ENCODE assay signal across 20 mouse cellular contexts in genomic region chr10:16524101-16524500, GRCm38 (mm10).
DNase-seq lines count a peak whose midpoint lies in the region; ATAC-seq and TF ChIP-seq lines count a peak whose summit lies in the region.
"Had no signal": no experiment of that assay in that cellular context is flagged by ENCODE, and none has a peak within 500 bp of the region (broad histone marks: within the 10 kb centered on the region; RNA-seq: fewer than 3 reads in every experiment).

No protein-coding gene starts in this region.

- H3ac ChIP-seq in myocyte (ENCODE audit: control insufficient read depth, insufficient read length): no peak overlapping the region

- ATAC-seq in frontal cortex, adult (ENCODE audit: low TSS enrichment): peak; percentile 100
- ATAC-seq: forebrain, embryonic 16.5 days; intestine, embryonic 15.5 days had no signal

- TF ChIP-seq POLR2A in myocyte (IDR thresholded peaks at IDR 0.05; ENCODE audit: insufficient read length, low read depth): no peak

- no peaks in the 10 kb centered on the region for H3K36me3 ChIP-seq in myocyte (ENCODE audit: control insufficient read depth, insufficient read depth)
- H3K36me3 ChIP-seq: embryonic facial prominence, embryonic 13.5 days; forebrain, embryonic 12.5 days; hindbrain, embryonic 10.5 days; intestine, embryonic 15.5 days had no signal

- H3K79me2 ChIP-seq in myocyte (ENCODE audit: control insufficient read depth, insufficient read depth): no peaks in the 10 kb centered on the region

- H3K4me3 ChIP-seq in myocyte: no peak overlapping the region
- H3K4me3 ChIP-seq: embryonic facial prominence, embryonic 13.5 days; forebrain, embryonic 12.5 days; heart, adult 2 months; hindbrain, embryonic 10.5 days; intestine, embryonic 15.5 days had no signal

- H3K27me3 ChIP-seq in myocyte (ENCODE audit: control insufficient read depth, insufficient read depth, insufficient read length): no peaks in the 10 kb centered on the region
- H3K27me3 ChIP-seq: embryonic facial prominence, embryonic 13.5 days; forebrain, embryonic 12.5 days; intestine, embryonic 15.5 days had no signal

- peak overlapping the region; percentile 55 for H3K4me2 ChIP-seq in myocyte (ENCODE audit: low read depth)
- H3K4me2 ChIP-seq: embryonic facial prominence, embryonic 13.5 days; forebrain, embryonic 12.5 days; heart, embryonic 11.5 days; hindbrain, embryonic 14.5 days; intestine, embryonic 15.5 days had no signal

- no peak for DNase-seq in frontal cortex, postnatal 36 days (ENCODE audit: low spot score in 2 of 2)
- peak; percentile 9 for DNase-seq in right cerebral cortex, adult 18-20 months
- DNase-seq in right cerebral cortex, adult 2 months (ENCODE audit: low spot score in 2 of 2): no peak
- DNase-seq in kidney, adult 11 months: no peak
- DNase-seq in kidney, postnatal 36 days: no peak
- DNase-seq: adrenal gland, postnatal 10 days; cerebellum, adult 11-12 months; cerebellum, adult 9-10 months; cerebellum, postnatal 36 days; gastrocnemius, postnatal 10 days; heart, adult 2 months had no signal

TF ChIP-seq in myocyte, 11 proteins besides CTCF, POLR2A, EP300 and RAD21:
- TF ChIP-seq MAX (IDR thresholded peaks at IDR 0.05; ENCODE audit: low read depth): no peak
- no peak for TF ChIP-seq TCF12 (IDR thresholded peaks at IDR 0.05; ENCODE audit: insufficient read depth, poor library complexity, severe bottlenecking)
- TF ChIP-seq MYOD1 (IDR thresholded peaks at IDR 0.05; ENCODE audit: control insufficient read depth in 1 of 3, insufficient read length in 2 of 3, low read depth in 2 of 3): no peak
- no peak for TF ChIP-seq MYOG (IDR thresholded peaks at IDR 0.05; ENCODE audit: control insufficient read depth in 1 of 3, insufficient read depth in 1 of 3, insufficient read length in 2 of 3, low read depth in 2 of 3)
- TF ChIP-seq USF1 (IDR thresholded peaks at IDR 0.05; ENCODE audit: low read depth): no peak
- TF ChIP-seq TCF3 (IDR thresholded peaks at IDR 0.05; ENCODE audit: insufficient read length, low read depth): no peak
- no peak for TF ChIP-seq POLR2AphosphoS2 (IDR thresholded peaks at IDR 0.05; ENCODE audit: insufficient read length, low read depth)
- TF ChIP-seq CEBPB (IDR thresholded peaks at IDR 0.05; ENCODE audit: insufficient read depth, poor library complexity, severe bottlenecking): no peak
- no peak for TF ChIP-seq REST (IDR thresholded peaks at IDR 0.05; ENCODE audit: insufficient read depth, insufficient read length)
- no peak for TF ChIP-seq SRF (IDR thresholded peaks at IDR 0.05; ENCODE audit: control insufficient read depth, insufficient read length, low read depth)
- no peak for TF ChIP-seq E2F4 (IDR thresholded peaks at IDR 0.05; ENCODE audit: insufficient read depth)
